Mouse (Mus musculus) heart, adult 9 months (tissue): ENCODE measurements at regions not wholly inside any gene's neighbourhood (a gene's known extent, or its start where the extent isn't known, plus 50 kb on each side); places are given as distances from the start of the nearest gene placed in this dataset.
A peak's percentile ranks its signal among the peaks of the same experiment; 100 is the strongest.
"Not testable (repeated sequence)": the region's sequence is repeated elsewhere in the genome, so short reads cannot be mapped to it uniquely, and the experiment has no call there.

Source experiments
- DNase-seq, 2 experiments: peaks; one replicate each; pipeline ENCODE4 v3.0.0; 2022; ENCODE audit warnings: low spot score in 2 of 2

DNA sequence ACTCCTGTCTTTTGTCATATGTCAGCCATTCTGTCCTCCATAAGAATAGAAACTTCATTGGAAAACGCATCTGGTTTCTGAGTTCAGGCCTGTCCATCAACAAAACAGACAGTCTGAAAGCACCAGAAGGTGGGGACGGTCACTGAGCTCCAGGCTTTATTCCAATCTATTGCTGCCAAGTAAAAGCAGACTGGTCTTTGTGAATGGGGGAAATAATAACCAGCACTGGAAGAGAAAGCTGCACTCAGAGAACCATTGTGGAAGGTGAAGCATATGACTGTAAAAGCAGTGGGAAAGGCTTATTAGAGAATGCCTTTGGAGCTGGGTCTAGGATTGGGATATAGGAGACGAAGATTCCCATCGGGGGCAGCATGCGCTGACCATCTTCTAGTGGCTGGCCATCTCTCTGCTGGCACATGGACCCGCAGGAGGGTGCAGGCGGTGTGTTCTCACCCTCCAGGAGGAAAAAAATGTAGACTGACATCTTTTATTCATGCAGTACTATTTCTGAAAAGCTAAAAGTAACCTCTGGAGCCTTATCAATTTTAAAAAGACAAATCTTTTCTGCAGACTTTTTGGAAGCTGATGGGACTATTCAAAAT is 1638.0 kb downstream of the Car8 start:
- no peak for DNase-seq

DNA sequence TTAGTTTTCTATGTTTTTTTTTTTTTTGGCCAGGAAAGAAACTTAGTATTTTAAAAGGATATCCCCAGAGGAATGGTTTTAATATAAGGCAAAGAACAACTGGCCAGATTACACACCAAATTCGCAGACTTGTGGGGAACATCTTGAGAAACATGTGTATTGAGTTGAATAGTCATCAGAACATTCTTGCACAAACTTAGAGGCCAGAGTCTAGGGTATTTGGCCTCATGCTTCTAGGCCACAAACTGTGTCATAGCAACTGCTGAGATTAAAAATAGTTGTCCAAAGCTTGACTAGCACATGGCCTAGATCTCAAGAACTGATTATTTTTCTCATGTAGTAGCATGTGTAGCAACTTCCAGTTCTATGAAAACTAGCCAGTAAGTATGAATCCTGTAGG is 1642.5 kb downstream of the Car8 start:
- DNase-seq: no peak

DNA sequence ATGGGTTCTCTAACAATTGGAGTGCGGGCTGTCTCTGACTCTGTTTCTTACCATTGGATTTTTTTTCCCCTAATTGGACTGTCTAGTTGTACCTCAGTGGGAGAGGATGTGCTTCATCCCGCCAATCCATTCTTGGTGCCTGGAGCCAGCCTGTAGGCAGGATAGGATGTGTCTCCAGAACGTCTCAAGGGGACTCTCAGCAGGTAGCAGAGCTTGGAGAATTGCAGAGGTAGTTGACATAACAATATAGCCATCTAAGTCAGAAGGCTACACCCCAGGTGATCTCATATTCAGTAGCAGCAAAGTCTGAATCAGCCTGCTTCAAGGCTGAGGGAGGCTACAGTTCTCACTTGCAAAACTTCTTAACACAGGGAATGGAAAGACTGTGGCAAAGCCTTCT is 1646.0 kb downstream of the Car8 start:
- DNase-seq: not testable (repeated sequence)

DNA sequence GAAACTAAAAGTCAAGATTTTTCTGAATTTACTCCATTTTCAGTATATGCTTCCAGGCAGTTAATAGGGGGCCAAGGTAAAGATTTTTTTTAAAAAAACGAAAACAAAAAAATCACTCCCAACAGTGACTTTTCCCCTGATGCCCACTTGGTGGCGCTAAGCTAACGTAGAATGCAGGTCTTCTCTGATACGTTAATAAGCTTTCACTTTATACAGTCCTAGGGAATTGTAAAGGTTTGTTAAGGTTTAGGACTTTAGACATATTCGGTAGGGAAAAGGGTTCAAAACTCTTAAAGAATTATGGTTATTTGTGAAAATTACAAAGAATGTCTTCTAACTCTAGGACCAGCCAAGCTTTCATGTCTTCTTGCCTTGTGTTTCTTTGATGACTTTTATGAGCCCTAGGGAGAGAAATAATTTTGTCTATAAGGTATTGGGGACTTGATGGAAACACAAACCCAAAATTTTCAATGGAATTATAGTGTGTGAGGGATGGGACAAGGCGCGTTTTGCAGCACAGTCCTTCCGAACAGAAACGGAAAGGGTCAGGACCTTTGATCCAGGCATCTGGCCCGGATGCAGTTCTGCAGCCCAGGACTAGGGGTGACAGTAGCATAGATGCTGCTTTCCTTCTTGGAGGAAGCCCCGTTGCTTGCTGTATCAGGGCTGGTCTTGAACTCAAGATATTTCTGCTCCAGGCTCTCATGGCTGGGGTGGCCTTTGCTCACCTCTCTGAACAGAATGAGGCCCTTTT is 1677.1 kb downstream of the Car8 start:
- peak; percentile 4 to 15 for DNase-seq

DNA sequence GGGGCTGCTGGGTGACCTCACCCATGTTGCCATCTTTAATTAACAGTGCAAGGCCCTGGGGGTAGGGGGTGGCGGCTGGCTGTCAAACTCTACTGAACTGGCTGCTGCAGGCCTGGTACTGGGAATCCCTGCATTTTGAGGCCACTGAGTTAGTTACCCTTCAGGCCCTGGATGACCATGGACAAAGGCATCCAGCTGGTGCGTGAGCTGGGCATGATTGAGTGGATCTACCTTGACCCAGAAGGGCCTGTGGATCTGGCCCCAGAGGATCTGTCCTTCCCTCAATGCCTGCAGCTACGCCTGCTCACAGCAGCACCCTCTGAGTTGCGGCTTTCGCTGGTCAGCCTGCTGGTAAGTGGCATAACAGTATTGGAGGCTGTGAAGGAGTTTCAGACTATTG is 1699.2 kb downstream of the Car8 start:
- no peak for DNase-seq

DNA sequence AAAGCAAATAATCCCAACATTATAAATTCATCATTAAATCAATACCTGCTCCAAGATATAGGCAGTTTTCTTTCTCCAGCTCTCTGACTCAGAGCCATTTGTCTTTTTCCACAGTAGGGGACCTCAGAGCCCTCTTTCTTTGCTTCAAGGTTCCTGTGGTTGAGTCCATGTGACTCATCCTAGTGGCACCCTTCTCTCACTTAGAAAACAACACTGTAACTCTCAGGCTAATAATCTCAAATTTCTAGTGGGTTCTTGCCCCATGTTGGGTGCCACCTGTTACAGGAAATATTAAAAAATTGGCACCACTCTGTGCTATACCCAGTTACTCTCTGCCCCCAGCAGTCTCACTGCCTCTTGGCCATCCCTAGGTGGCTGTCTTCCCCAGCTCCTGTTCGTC is 1706.4 kb downstream of the Car8 start:
- no peak for DNase-seq

DNA sequence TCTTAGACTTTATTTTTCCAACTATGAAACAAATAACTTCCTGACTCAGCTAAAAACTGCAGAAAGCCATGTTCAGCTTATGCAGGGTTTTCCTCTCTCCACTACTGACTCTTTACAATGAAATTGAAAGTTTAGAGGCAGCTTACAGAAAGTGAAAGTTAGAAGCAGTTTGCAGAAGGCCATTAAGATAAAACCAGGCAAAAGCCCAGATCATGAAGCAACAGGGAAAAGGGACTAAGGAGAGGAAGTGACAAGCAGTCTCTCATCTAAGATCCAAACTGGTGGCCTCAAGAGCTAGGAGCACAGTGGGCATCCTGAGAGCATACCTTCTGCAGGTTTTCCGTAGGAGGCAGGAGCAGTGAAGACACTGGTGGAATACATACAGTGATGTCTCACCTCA is 1721.2 kb downstream of the Car8 start:
- DNase-seq: peak; percentile 7 to 10

DNA sequence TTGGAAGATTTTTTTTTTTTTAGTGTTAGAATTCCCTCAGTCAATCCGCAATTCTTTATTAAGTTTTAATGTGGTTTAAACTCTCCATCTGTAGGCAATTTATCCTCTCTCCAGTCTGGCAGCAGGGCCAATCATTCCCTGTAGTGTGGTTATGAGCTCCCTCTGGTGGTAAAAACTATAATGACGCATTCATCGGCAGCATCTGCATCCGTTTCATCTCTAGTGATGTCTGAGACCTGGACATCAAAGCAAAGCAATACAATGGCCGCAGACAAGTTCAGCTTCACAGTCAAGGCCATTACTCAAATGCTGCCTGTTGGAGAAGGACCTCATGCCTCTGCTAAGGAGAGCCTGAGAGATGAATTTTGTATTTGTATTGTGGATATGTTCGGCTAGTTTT is 1721.7 kb upstream of the Impad1 start:
- peak; percentile 40 to 71 for DNase-seq

DNA sequence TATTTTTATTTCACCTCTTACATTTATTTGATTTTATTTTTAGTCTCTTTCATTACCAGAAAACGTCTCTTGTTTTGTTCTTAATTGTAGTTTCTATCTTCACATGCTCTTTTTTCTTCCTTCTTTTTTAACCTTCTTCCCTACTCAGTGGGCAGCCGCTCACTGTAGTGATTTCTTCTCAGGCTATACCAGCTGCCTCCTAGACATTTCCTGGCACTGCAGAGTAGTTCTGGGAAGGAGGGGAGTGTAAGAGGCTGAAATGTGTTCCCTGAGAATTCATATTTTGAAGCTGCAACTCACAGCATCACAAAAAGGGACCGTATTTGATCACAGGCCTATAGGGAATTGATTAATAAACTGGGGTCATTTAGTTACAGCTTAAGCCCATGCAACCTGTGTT is 1720.5 kb upstream of the Impad1 start:
- DNase-seq: no peak

DNA sequence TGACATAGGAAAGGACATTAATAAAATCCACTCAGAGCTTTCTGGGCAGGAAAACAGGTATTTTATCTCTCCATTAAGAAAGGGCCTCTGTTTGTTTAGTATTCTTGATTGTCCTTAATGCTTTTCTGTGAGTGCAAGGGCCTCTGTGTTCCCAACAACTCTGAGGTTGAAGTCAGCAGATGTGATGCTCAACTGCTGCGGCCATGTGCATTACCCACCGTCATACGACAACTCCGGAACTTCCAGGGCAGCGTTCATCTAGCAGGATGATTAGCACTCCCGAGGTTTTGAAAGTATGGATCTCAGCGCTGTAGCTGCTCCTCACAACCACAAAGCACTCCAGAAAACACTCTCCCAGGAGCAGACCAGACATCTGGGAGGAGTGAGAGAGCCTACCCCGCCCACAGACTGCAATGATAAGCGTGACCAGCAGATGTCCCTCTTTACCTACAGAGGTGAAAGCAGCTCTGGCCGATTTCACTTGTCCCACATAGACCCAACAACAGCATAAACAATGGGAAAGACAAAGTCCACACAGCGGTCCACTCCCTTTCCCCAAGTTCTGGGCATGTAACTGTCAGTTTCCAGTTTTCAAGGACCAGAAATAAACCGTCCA is 1719.7 kb upstream of the Impad1 start:
- DNase-seq: peak; percentile 43 to 66

DNA sequence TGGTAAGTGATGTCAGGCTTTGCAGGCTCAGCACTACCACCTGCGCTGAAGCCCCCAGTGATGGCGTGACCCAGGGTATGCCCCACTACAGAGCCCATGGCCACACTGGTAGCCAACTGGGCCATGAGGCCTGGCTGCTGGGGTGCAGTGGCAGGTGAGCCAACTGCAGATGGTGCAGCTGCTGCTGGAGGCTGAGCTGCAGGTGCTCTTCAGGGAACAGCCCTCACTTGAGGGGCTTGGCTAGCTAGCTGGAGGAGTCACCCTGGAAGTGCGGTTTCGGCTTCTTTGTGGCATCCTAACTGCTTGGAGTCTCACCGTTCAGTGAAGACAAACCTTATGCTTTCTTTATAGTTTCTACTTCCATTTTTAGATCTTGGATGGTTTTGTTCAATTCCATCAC is 1714.9 kb upstream of the Impad1 start:
- no peak for DNase-seq
